Mouse (Mus musculus) neural tube, postnatal 0 days (tissue): Measurements from ENCODE around the gene Ppef1. TPM values are rescaled to one million over a fixed set of nuclear protein-coding genes. Genes with fewer than 3 reads are reported as not detected.

ENCODE experiments used
- polyA plus RNA-seq: library from polyadenylated mRNA; unstranded; fragments of >200 nt; fragmentation: Nextera tagmentation; extraction: Ambion mirVana; gene quantifications from 2 replicates; pipeline ENCODE4 v1.2.1, GENCODE M21; 2015

Ppef1 gene
- 6.4 and 6.9 TPM in 2 replicates for polyA plus RNA-seq

GRCm38 (mm10) chrX:160735650-160736049 lies at the start of gene Ppef1:
Ppef1 (minus strand) TSS chrX:160735765.

DNA sequence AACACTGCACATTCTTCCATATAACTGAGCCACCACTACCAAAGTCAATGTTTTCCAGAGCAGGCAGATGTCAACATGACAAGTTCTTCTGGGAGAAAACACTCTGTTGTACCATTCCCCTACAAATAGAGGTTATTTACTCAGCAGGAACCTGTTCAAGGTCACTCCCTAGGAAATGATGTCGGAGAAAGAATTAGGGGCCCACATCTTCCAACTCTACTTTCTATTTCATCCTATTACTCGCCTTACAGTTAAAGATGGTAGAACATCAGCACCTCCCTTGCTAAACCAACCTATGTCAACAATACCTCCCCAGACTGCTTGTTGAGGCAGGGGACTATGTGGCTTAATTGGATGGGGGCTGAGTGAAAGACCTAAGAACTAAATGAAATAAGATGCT lies 32.1 kb upstream of the Ppef1 start, which contains the start of gene Rs1:
Gene Rs1, plus strand, starts transcription at position 301 of the 400 bp plus-strand sequence.

Other genes starting within 250 kb of the Ppef1 start
- 8.8 and 9.5 TPM in 2 replicates for gene Phka2, start 233.6 kb downstream of the Ppef1 start, polyA plus RNA-seq
- gene Rs1, start 32.2 kb upstream of the Ppef1 start, polyA plus RNA-seq, result 0.10 TPM in 2 replicates
- 0.25 TPM in 1 of 2 replicates, not detected in the other for gene Gja6, start 171.3 kb upstream of the Ppef1 start, polyA plus RNA-seq